Mouse (Mus musculus) central nervous system, embryonic 14 days (tissue): Measurements from ENCODE around the gene Gm21760. TPM values are rescaled to one million over a fixed set of nuclear protein-coding genes. Genes with fewer than 3 reads are reported as not detected.

Source experiments
- polyA plus RNA-seq: library from polyadenylated mRNA; depleted of rRNA; stranded (reverse); fragments of >200 nt; gene quantifications from 2 replicates; pipeline ENCODE4 v1.2.3, GENCODE M21; 2012; rRNA removed

Gm21760 gene
- not detected in 2 replicates for polyA plus RNA-seq

GRCm38 (mm10) chrY:80133479-80133878 is at the start of gene Gm21760:
Gm21760 (plus strand) TSS chrY:80133779.

